Mouse (Mus musculus): ENCODE data around the gene Dnaic1. TPM values are rescaled to one million over a fixed set of nuclear protein-coding genes. Genes with fewer than 3 reads are reported as not detected.

Dnaic1 gene
- polyA plus RNA-seq, 1 experiment from 2014 or later: 1.2 TPM

DNA sequence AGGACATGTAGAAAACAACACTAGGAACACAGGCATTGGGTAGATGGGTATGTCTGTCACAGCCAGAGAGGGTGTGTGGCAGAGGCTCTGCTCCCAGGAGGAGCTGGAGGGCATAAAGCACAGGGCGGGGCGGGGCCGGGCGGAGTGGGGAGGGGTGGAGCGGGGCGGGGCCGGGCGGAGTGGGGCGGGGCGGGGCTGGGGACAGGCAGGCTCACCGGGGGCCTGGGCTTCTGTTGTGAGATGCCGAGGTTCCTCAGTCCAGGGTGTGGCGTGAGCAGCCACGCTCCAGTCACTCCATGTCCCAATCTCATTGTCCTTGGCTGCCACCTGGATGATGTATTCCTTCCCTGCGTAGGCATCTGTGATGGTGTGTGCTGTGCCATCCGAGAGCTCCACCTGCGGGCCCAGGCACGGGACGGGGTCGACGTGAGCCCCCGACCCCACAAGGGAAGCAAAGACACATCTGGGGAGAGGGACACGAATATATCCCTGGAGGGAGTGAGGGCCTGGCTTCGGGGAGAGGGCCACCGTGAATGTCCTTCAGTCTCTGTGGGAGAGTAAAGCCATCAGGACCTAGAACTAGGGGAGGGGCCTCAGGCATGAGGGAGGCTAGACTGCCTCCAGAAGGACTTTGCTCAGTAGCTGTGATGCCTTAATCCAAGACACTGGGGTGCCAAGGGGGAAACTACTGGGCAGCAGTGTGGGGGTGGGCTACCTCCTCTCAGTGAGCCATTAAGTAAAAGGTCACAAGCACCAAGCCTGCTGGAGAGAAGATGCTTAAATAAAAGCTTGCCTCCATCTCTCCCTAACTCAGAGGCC lies 89.2 kb downstream of the Dnaic1 start:
- 16% methylated on average over 19 of the region's 25 CpGs for WGBS (ENCODE audit: insufficient replicate concordance)
- H3K4me2 ChIP-seq: peak overlapping the region; percentile 38
- H3K27ac ChIP-seq (ENCODE audit: low read depth, low read length): no peak overlapping the region
- H3K36me3 ChIP-seq (ENCODE audit: control insufficient read depth, insufficient read depth, low read length): no peaks in the 10 kb centered on the region
- peaks cover 32% of the 10 kb centered on the region for H3K27me3 ChIP-seq (ENCODE audit: control insufficient read depth, insufficient read depth, low read length)
- H3K9me3 ChIP-seq (replicated peaks; ENCODE audit: control insufficient read depth, low read length): no peaks in the 10 kb centered on the region
- H3K9ac ChIP-seq (ENCODE audit: low read depth, low read length): no peak overlapping the region
- ATAC-seq (replicated peaks; ENCODE audit: insufficient number of reproducible peaks, low FRiP score, low TSS enrichment): no peak
- H3K4me1 ChIP-seq (ENCODE audit: control insufficient read depth, insufficient read depth, low read length): peaks cover 29% of the 10 kb centered on the region
- no peak overlapping the region for H3K4me3 ChIP-seq (ENCODE audit: low read depth, low read length)

GRCm38 (mm10) chr4:41659556-41659955 lies 90.0 kb downstream of the Dnaic1 start:
- no peak overlapping the region for H3K27ac ChIP-seq (ENCODE audit: low read depth, low read length)
- peaks cover 36% of the 10 kb centered on the region for H3K4me1 ChIP-seq (ENCODE audit: control insufficient read depth, insufficient read depth, low read length)
- no peak overlapping the region for H3K9ac ChIP-seq (ENCODE audit: low read depth, low read length)
- H3K27me3 ChIP-seq (ENCODE audit: control insufficient read depth, insufficient read depth, low read length): peaks cover 32% of the 10 kb centered on the region
- no peak overlapping the region for H3K4me3 ChIP-seq (ENCODE audit: low read depth, low read length)
- H3K9me3 ChIP-seq (replicated peaks; ENCODE audit: control insufficient read depth, low read length): no peaks in the 10 kb centered on the region
- no peak for ATAC-seq (replicated peaks; ENCODE audit: insufficient number of reproducible peaks, low FRiP score, low TSS enrichment)
- H3K4me2 ChIP-seq: no peak overlapping the region
- WGBS (ENCODE audit: insufficient replicate concordance): 55% methylated on average over 12 of the region's 13 CpGs
- no peaks in the 10 kb centered on the region for H3K36me3 ChIP-seq (ENCODE audit: control insufficient read depth, insufficient read depth, low read length)

- Histone ChIP-seq H3K27ac (ENCODE audit: low read depth, low read length) (no peak overlapping the region), H3K9ac (ENCODE audit: low read depth, low read length) (no peak overlapping the region), H3K27me3 (ENCODE audit: control insufficient read depth, insufficient read depth, low read length) (peaks cover 32% of the 10 kb centered on the region), H3K9me3 (replicated peaks; ENCODE audit: control insufficient read depth, low read length) (no peaks in the 10 kb centered on the region), H3K36me3 (ENCODE audit: control insufficient read depth, insufficient read depth, low read length) (no peaks in the 10 kb centered on the region), H3K4me3 (ENCODE audit: low read depth, low read length) (no peak overlapping the region), H3K4me1 (ENCODE audit: control insufficient read depth, insufficient read depth, low read length) (peaks cover 47% of the 10 kb centered on the region), H3K4me2 (no peak overlapping the region)
- no peak for ATAC-seq (replicated peaks; ENCODE audit: insufficient number of reproducible peaks, low FRiP score, low TSS enrichment)
- 28% methylated on average over 11 of the region's 11 CpGs for WGBS (ENCODE audit: insufficient replicate concordance)
Measured at GRCm38 (mm10) chr4:41660851-41661430, 91.4 kb downstream of the Dnaic1 start.

DNA sequence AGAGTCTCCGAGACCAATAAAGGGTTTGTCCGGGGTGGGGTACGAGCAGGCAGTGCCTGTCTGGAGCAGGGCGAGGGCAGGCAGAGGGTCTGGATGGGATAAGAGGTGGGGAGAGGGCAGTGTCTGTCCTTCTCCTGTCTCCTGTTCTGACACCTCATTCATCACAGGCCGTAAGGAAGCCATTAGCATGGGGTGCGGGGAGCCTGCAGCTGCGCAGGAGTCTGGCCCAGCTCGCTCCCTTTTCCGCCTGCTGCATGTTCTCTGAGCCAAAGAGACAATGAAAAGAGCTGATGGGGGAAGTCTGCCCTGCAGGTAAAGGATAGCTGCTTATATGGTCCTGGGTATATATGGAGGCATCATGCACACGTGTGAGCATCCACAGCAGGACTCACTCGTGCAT lies 93.1 kb downstream of the Dnaic1 start:
- Histone ChIP-seq H3K9ac (ENCODE audit: low read depth, low read length) (no peak overlapping the region), H3K4me2 (no peak overlapping the region), H3K27ac (ENCODE audit: low read depth, low read length) (no peak overlapping the region), H3K27me3 (ENCODE audit: control insufficient read depth, insufficient read depth, low read length) (peaks cover 28% of the 10 kb centered on the region), H3K36me3 (ENCODE audit: control insufficient read depth, insufficient read depth, low read length) (no peaks in the 10 kb centered on the region), H3K9me3 (replicated peaks; ENCODE audit: control insufficient read depth, low read length) (no peaks in the 10 kb centered on the region), H3K4me1 (ENCODE audit: control insufficient read depth, insufficient read depth, low read length) (peaks cover 47% of the 10 kb centered on the region), H3K4me3 (ENCODE audit: low read depth, low read length) (no peak overlapping the region)
- no peak for ATAC-seq (replicated peaks; ENCODE audit: insufficient number of reproducible peaks, low FRiP score, low TSS enrichment)
- 39% methylated on average over 11 of the region's 11 CpGs for WGBS (ENCODE audit: insufficient replicate concordance)

- Histone ChIP-seq H3K4me1 (ENCODE audit: control insufficient read depth, insufficient read depth, low read length) (peaks cover 43% of the 10 kb centered on the region), H3K9ac (ENCODE audit: low read depth, low read length) (no peak overlapping the region), H3K9me3 (replicated peaks; ENCODE audit: control insufficient read depth, low read length) (no peaks in the 10 kb centered on the region), H3K4me2 (no peak overlapping the region), H3K36me3 (ENCODE audit: control insufficient read depth, insufficient read depth, low read length) (no peaks in the 10 kb centered on the region), H3K4me3 (ENCODE audit: low read depth, low read length) (no peak overlapping the region), H3K27me3 (ENCODE audit: control insufficient read depth, insufficient read depth, low read length) (peaks cover 26% of the 10 kb centered on the region), H3K27ac (ENCODE audit: low read depth, low read length) (no peak overlapping the region)
- no peak for ATAC-seq (replicated peaks; ENCODE audit: insufficient number of reproducible peaks, low FRiP score, low TSS enrichment)
- WGBS (ENCODE audit: insufficient replicate concordance): 31% methylated on average over 9 of the region's 9 CpGs
Measured at GRCm38 (mm10) chr4:41663614-41664013, 94.0 kb downstream of the Dnaic1 start.

- H3K9ac ChIP-seq (ENCODE audit: low read depth, low read length): peak overlapping the region; percentile 49; the same call in 1 of the 2 replicates
- H3K9me3 ChIP-seq (replicated peaks; ENCODE audit: control insufficient read depth, low read length): no peaks in the 10 kb centered on the region
- peaks cover 19% of the 10 kb centered on the region for H3K27me3 ChIP-seq (ENCODE audit: control insufficient read depth, insufficient read depth, low read length)
- no peak overlapping the region for H3K27ac ChIP-seq (ENCODE audit: low read depth, low read length)
- no peaks in the 10 kb centered on the region for H3K36me3 ChIP-seq (ENCODE audit: control insufficient read depth, insufficient read depth, low read length)
- H3K4me3 ChIP-seq (ENCODE audit: low read depth, low read length): no peak overlapping the region
- WGBS (ENCODE audit: insufficient replicate concordance): 24% methylated on average over 7 of the region's 7 CpGs
- no peak overlapping the region for H3K4me2 ChIP-seq
- peaks cover 34% of the 10 kb centered on the region for H3K4me1 ChIP-seq (ENCODE audit: control insufficient read depth, insufficient read depth, low read length)
- 0 out of 2 replicates have a peak, but pooled peaks have one; percentile 4 for ATAC-seq (replicated peaks; ENCODE audit: insufficient number of reproducible peaks, low FRiP score, low TSS enrichment)
Measured at GRCm38 (mm10) chr4:41664533-41664932, 95.0 kb downstream of the Dnaic1 start.

- ATAC-seq (replicated peaks; ENCODE audit: insufficient number of reproducible peaks, low FRiP score, low TSS enrichment): peak; percentile 39; the same call in 1 of the 2 replicates
- H3K36me3 ChIP-seq (ENCODE audit: control insufficient read depth, insufficient read depth, low read length): no peaks in the 10 kb centered on the region
- H3K4me1 ChIP-seq (ENCODE audit: control insufficient read depth, insufficient read depth, low read length): peaks cover 29% of the 10 kb centered on the region
- H3K9me3 ChIP-seq (replicated peaks; ENCODE audit: control insufficient read depth, low read length): no peaks in the 10 kb centered on the region
- H3K4me2 ChIP-seq: peak overlapping the region; percentile 7; the same call in 1 of the 2 replicates
- H3K9ac ChIP-seq (ENCODE audit: low read depth, low read length): peak overlapping the region; percentile 49; the same call in 1 of the 2 replicates
- H3K27me3 ChIP-seq (ENCODE audit: control insufficient read depth, insufficient read depth, low read length): peaks cover 18% of the 10 kb centered on the region
- WGBS (ENCODE audit: insufficient replicate concordance): 1% methylated on average over 6 of the region's 8 CpGs
- no peak overlapping the region; the same call in 1 of the 2 replicates for H3K27ac ChIP-seq (ENCODE audit: low read depth, low read length)
- H3K4me3 ChIP-seq (ENCODE audit: low read depth, low read length): no peak overlapping the region
Measured at GRCm38 (mm10) chr4:41665009-41665675, 95.6 kb downstream of the Dnaic1 start.

DNA sequence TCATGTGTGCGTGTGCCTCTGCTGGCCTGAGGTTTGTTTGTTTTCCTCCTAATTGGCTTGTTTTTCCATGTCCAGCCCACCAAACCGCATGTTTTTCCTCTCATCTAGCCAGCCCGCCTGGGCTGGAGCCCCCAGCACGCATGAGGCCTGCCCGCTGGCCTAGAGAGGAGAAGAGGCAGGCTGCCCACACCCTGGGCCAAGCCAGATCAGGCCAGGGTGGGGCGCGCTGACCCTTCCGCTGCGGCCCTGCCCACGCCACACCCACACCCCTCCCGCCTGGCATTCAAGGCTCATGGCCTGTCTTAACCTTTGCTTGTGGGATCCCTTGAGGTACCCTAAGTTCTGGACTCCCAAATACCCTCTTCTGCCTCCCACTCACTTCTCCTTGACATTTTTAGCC lies 97.1 kb downstream of the Dnaic1 start:
- no peak overlapping the region for H3K9ac ChIP-seq (ENCODE audit: low read depth, low read length)
- no peaks in the 10 kb centered on the region for H3K9me3 ChIP-seq (replicated peaks; ENCODE audit: control insufficient read depth, low read length)
- ATAC-seq (replicated peaks; ENCODE audit: insufficient number of reproducible peaks, low FRiP score, low TSS enrichment): no peak
- H3K27me3 ChIP-seq (ENCODE audit: control insufficient read depth, insufficient read depth, low read length): peaks cover 27% of the 10 kb centered on the region
- H3K4me2 ChIP-seq: no peak overlapping the region
- H3K4me1 ChIP-seq (ENCODE audit: control insufficient read depth, insufficient read depth, low read length): peaks cover 27% of the 10 kb centered on the region
- WGBS (ENCODE audit: insufficient replicate concordance): 75% methylated on average over 10 of the region's 11 CpGs
- H3K36me3 ChIP-seq (ENCODE audit: control insufficient read depth, insufficient read depth, low read length): no peaks in the 10 kb centered on the region
- no peak overlapping the region for H3K4me3 ChIP-seq (ENCODE audit: low read depth, low read length)
- no peak overlapping the region for H3K27ac ChIP-seq (ENCODE audit: low read depth, low read length)

All from heart, embryonic 11.5 days (tissue).